Mouse (Mus musculus) mouse embryonic stem cell (cell line): ENCODE results near the gene Gramd1b.

Experiments
- in situ Hi-C, 2 experiments: fragments of 300-500 bp; cut with MboI; formaldehyde crosslinking; loops; 1 replicate in 1 of 2; 3 replicates in 1 of 2; pipeline ENCODE4 v1.14.3; 2019 to 2020; ENCODE audit warnings: low sequenced_read_pairs in 2 of 2, low pct_unique_long_range_greater_than_20kb in 1 of 2, mixed read lengths in 1 of 2; ENCODE audit not compliant: unreplicated experiment in 1 of 2

Gene Gramd1b

DNA sequence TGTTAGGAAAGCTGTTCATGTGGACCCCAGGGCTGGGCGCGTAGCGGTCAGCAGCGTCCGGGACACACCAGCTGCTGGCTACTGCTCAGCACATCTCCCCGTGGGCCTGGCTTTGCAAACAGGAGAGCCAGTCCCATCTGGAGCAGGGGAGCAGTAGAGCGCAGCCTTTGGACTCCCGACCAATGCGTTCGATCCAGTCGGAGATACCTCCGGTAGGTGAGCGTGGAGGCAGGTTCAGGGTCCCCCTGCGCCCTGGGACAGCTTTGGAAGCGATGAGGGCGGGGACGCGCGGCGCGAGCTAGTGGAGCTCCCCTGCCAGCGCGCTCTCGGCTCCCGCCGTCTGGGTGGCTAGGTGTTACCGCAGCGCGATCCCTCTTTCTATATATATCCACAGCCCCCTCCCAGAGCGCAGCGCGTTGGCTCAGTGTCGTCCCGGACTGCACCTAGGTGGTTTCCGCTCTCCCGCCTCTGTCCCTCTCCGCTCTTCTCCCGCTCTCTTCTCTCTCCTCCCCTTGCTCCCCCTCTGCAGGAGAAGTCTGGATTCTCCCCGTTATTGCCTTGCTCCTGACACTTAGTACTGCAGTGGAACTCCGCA lies at the start of gene Gramd1b:
TSS of gene Gramd1b (minus strand) at position 357 of the 595 bp plus-strand sequence.
- in situ Hi-C loops: no loop called here

- in situ Hi-C loops: no loop called here
These were observed 47.8 kb upstream of the Gramd1b start for GRCm38 (mm10) chr9:40578726-40579625.

DNA sequence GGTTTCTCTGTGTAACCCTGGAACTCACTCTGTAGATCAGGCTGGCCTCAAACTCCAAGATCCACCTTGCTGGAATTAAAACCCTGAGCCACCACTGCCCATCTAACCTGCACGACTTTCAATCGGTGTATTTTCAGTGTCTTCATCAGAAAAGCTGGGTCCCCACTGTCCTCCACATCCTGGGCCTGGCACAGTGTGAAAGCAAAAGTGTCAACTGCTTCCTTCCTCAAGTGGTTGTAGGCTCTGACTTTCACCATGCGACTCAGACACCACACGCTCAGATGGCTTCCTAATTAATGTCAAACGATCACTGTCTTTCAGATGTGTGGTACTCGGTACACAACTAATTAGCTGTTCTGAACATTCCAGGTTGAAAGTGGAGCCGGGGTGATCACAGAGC lies 45.9 kb upstream of the Gramd1b start:
- in situ Hi-C loops: no loop called here

DNA sequence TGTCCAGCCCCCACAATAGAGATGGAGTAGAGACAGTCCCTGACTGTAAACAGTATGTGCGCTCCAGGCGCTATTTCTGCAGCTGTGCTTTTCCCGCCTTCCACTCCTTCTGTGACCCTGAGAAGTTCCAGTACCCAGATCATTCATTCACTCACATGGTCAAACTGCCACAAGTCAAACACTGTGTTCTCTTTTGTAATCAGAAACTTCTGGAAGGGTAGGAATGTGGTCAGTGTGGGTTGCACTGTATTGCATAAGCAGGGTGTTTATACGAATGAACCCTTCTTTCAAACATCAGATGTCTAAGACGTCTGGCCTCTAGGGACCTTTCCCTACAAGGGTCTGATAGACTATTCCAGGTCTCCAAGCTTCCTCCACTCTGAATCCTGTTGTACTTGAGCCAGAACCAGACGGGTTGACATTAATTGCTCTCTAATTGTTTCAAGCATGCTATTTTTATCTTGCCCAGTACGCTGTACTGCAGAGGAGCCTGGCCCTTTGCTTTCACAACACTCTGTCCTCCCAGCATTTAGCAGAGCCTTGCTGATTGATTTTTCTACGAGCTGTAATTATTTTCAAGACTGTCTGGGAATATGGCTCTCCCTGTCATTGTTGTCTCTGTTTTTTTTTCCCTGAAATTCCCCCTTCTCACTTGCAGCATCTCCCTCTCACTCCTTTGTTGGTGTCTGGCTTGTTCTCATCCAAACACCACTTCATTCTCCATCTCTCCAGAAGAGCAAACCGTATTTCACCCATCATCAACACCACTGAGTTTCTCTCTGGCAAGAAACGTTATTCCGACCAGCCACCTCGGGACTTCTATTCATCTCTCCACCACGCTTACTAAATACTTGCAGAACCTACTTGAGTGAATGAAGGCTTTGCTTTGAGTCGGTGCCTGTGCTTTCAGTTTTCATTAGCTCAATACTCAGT lies 44.1 kb upstream of the Gramd1b start:
- in situ Hi-C loops: no loop called here

GRCm38 (mm10) chr9:40571280-40571679 lies 40.1 kb upstream of the Gramd1b start:
- in situ Hi-C loops: no loop called here

- in situ Hi-C loops: no loop called here
These were observed 36.9 kb upstream of the Gramd1b start for GRCm38 (mm10) chr9:40568070-40568469.

- in situ Hi-C loops: no loop called here
These were observed 32.6 kb upstream of the Gramd1b start for GRCm38 (mm10) chr9:40563750-40564149.

DNA sequence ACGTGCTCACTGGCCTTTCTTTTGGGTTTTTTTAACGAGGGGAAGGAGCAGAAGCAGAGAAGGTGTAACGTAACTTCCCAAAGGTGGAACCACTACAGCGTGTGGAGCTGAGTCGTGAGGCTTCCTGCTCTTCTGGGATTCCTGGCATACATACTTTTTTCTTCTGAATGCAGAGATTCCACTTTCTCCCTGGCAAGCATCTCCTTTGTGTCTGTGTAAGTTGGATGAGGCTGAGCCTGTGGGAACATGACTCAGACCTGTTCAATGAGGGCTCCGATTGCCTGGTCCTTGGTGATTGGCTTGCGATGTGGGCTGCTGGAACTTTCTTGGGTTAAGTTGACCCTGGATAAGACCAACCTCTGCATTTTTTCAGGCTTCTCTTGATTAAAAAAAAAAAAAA lies 28.5 kb upstream of the Gramd1b start:
- in situ Hi-C loops: no loop called here

DNA sequence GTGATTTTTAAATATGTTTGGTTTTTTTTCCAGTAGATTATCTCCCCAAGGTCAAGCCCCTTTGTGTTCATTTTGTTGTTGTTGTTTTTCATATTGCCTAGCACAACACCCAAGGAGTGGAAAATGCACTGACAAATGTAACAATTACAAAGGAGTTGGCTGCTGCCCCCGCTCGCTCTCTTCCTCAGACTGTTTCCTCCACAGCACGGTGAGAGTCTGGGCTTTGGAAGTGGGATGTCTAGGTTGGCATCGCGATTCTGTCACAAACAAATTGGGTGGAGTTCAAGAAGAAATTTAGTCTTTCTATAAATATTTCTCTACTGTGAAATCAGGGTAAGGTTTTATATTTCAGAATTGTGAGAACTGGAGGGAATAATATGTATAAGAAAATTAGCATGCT lies 26.6 kb upstream of the Gramd1b start:
- in situ Hi-C loops: no loop called here

- in situ Hi-C loops: no loop called here
These were observed 25.2 kb upstream of the Gramd1b start for GRCm38 (mm10) chr9:40556396-40556795.

DNA sequence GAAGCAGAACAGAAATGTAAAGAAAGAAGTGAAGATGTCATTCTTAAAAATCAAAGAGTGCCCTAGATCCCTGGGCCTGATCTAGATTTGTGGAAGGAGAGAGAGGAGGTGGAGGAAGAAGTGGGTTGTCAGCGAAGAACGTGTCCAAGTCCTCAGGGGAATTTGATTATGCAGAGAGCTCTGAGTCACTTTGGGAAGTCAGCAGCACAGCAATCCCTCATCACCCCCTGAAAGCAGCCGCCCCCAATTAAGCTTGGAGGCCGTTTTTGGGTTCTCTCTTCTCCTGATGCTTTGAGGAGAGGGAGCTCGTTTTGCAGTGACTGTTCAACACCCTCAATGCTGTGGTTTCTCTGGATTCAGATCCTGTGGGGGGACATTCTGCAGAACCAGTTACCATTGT lies 24.1 kb upstream of the Gramd1b start:
- in situ Hi-C loops: no loop called here

DNA sequence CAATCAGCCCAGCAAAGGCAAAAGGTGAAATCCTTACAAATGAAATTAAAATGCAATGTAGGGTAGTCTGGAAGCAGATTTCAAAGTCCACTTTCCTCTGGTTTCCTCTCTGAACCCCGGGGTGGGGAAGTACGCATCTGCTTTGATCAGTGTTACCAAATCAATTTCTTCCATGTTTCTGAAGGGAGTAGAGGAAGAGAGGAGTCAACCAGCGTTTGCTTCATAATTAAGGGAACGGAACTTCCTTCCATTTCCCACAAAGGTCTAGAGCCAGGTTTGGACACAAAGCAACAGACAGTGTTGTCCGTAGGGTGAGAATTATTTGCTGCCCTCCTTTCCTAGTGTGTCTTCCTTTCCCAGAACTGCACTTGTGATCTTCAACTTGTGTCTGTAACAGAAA lies 16.7 kb upstream of the Gramd1b start:
- in situ Hi-C loops: no loop called here

GRCm38 (mm10) chr9:40545193-40545592 lies 14.0 kb upstream of the Gramd1b start:
- in situ Hi-C loops: no loop called here

DNA sequence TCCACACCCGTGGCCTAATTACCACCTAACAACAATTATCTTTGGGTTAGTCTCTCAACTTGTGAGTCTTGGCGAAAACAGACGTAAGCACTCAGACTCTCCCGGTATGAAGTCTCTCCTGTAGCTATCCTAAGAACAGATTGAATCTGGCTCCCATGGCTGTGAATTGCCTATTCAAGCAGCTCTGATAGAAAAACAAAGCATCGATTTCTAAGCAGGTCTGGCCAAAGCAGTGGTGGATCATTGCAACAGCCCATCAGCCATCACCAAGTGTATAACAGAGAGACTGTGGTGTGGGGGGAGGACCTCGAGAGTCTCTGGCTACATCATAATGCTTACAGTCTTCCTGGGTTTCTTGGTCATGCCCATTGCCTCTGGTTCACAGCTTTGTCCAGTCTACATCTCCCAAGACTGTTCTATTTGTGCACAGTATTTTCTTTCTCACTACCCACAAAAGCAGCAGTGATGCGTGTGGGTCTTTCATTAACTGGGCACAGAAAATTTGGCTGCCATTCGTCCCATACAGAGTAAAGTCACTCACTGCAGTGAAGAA lies 8.5 kb upstream of the Gramd1b start:
- in situ Hi-C loops: no loop called here

DNA sequence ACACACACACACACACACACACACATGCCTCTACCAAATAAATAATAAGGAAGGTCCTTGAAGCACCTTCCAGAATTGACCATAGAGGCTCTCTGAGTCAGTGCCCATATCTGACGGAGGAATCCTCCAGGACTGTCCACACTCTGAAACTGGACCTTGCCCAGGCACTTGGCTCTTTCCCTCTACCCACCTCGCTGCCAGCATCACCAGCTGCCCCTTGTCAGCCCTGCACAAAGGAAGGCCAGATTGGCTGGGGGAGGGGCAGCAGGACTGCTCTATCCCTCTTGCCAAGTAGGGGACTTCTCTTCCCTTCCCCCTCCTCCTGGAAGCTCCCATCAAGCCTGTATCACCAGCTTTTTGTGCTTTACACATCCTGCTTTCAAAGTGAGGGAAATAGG lies 6.5 kb upstream of the Gramd1b start:
- in situ Hi-C loops: no loop called here

DNA sequence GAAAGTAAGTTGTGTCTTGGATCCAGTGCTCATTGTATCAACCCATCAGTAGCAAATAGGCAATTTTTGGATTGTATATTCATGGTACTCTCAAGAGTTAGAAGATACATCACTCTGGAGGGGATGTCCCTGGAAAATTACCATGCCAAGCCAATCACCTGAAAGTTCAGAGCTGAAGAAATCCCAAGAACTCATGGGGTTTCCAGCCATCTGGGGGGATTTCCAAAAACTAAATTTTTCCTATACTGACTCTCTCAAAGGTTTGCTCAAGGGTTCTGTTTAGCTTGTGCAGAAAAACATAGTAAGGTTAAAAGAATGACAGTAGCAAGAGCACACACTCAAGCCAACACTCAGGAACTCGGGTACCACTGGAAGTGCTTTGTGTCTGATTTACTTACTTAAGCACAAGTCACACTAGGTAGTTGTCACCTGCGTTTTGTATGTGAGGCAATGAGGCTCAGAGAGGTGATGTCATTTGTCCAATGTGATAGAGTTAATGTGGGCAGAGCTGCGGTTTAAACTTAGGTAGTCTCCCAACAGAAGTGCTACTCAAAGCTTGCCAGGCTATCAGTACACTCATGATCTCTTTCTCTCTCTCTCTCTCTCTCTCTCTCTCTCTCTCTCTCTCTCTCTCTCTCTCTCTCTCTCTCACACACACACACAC lies 6.0 kb upstream of the Gramd1b start:
- in situ Hi-C loops: no loop called here

DNA sequence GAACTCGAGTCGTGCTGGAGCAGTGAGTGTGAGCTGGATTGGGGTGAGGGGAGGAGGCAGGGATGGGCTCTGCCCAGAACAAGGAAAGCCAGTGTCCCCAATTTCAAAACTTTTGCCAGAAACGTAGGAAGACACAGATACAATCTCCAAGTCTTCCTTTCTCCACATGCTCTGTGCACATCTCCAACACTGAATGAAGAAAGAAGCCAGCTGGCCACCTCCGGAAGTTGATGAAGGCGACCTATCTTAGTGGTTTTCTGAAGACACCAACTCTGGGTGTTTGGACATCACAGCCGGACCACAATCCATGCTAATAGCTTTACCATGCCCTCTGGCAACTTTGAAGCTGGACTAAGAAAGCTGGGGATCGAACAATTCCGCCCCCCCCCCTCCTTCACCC lies 647 bp downstream of the Gramd1b start:
- in situ Hi-C loops: no loop called here

DNA sequence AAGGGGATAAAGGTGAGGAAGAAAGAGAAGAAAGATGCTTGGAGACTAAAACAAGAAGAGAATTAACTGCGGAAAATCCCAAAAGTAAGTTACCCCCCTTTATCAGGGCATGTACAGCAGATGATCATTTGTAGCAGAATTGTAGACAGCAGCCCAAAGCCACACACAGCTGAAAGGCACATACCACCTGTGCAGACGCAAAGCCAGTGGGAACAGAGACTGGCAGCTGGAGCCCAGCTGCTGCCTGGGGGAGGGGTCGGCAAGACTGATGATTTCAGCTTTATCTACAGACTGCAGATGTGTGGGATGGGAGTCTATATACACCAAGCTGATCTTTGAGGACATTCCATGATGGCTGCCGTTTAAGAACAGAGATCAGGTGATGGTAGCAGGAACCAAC lies 2.5 kb downstream of the Gramd1b start:
- in situ Hi-C loops: no loop called here
